In genomic region chr4:149890551-149890950, GRCm38 (mm10) we compare ENCODE assay signal across 8 mouse cellular contexts.
DNase-seq lines count a peak whose midpoint lies in the region; ATAC-seq and TF ChIP-seq lines count a peak whose summit lies in the region.

No protein-coding gene starts in this region.

- WGBS in liver, adult 2 months = 75% methylated on average over 8 of the region's 8 CpGs
- WGBS in liver, embryonic 11.5 days = 68% methylated on average over 8 of the region's 8 CpGs
- WGBS in hindbrain, embryonic 15.5 days = 59% methylated on average over 8 of the region's 8 CpGs
- WGBS in lung, embryonic 16.5 days = 24% methylated on average over 8 of the region's 8 CpGs
- 82% methylated on average over 8 of the region's 8 CpGs for WGBS in midbrain, embryonic 16.5 days
- WGBS in forebrain, embryonic 14.5 days = 75% methylated on average over 8 of the region's 8 CpGs

- no peak for TF ChIP-seq POLR2A in liver, adult 2 months (IDR thresholded peaks at IDR 0.05; ENCODE audit: extremely low read depth, insufficient read depth, low read length)

- no peak for DNase-seq in liver, adult 2 months (ENCODE audit: extremely low read depth, low read depth, low spot score)
- no peak for DNase-seq in liver, embryonic 11.5 days (ENCODE audit: low spot score)
- peak; percentile 69 for DNase-seq in gastrocnemius, adult 18-20 months (ENCODE audit: low spot score)
- no peak for DNase-seq in cerebellum, adult 11 months
- no peak for DNase-seq in forebrain, embryonic 14.5 days (ENCODE audit: low spot score)

- ATAC-seq in liver, embryonic 11.5 days (replicated peaks; ENCODE audit: low FRiP score) = no peak
- ATAC-seq in hindbrain, embryonic 15.5 days (ENCODE audit: low FRiP score, low read depth) = no peak
- peak; percentile 45 for ATAC-seq in lung, embryonic 16.5 days (ENCODE audit: low read depth)
- no peak for ATAC-seq in midbrain, embryonic 16.5 days
- no peak for ATAC-seq in forebrain, embryonic 14.5 days

- no peaks in the 10 kb centered on the region for H3K79me2 ChIP-seq in liver, adult 2 months (ENCODE audit: control insufficient read depth, insufficient read depth, low read length)

- H3K4me3 ChIP-seq in liver, adult 2 months (ENCODE audit: insufficient read depth, low read depth, low read length) = no peak overlapping the region
- no peak overlapping the region for H3K4me3 ChIP-seq in liver, embryonic 11.5 days (ENCODE audit: low read depth, low read length)
- H3K4me3 ChIP-seq in hindbrain, embryonic 15.5 days = no peak overlapping the region
- H3K4me3 ChIP-seq in lung, embryonic 16.5 days (ENCODE audit: low read length) = no peak overlapping the region
- H3K4me3 ChIP-seq in midbrain, embryonic 16.5 days (ENCODE audit: low read depth, low read length) = no peak overlapping the region
- H3K4me3 ChIP-seq in forebrain, embryonic 14.5 days (ENCODE audit: low read depth, low read length) = no peak overlapping the region

- no peak overlapping the region for H3K9ac ChIP-seq in liver, adult 2 months (ENCODE audit: low read depth, low read length)
- no peak overlapping the region for H3K9ac ChIP-seq in liver, embryonic 11.5 days (ENCODE audit: low read depth, low read length)
- H3K9ac ChIP-seq in hindbrain, embryonic 15.5 days = no peak overlapping the region
- 0 out of 2 replicates have a peak overlapping the region, but pooled peaks have one; percentile 38 for H3K9ac ChIP-seq in lung, embryonic 16.5 days (ENCODE audit: low read length)
- no peak overlapping the region for H3K9ac ChIP-seq in midbrain, embryonic 16.5 days (ENCODE audit: low read depth, low read length)
- no peak overlapping the region for H3K9ac ChIP-seq in forebrain, embryonic 14.5 days (ENCODE audit: low read length)

- H3K4me1 ChIP-seq in liver, adult 2 months (ENCODE audit: control insufficient read depth, insufficient read depth, low read length) = peaks cover 3% of the 10 kb centered on the region; the same call in 1 of the 2 replicates
- no peaks in the 10 kb centered on the region; the same call in 1 of the 2 replicates for H3K4me1 ChIP-seq in liver, embryonic 11.5 days (replicated peaks; ENCODE audit: control insufficient read depth, insufficient read depth, low read length)
- peaks cover 37% of the 10 kb centered on the region for H3K4me1 ChIP-seq in hindbrain, embryonic 15.5 days (replicated peaks)
- peaks cover 36% of the 10 kb centered on the region for H3K4me1 ChIP-seq in lung, embryonic 16.5 days (replicated peaks; ENCODE audit: control insufficient read depth, insufficient read depth, low read length)
- H3K4me1 ChIP-seq in midbrain, embryonic 16.5 days (ENCODE audit: control insufficient read depth, insufficient read depth, low read length) = peaks cover 3% of the 10 kb centered on the region; the same call in 1 of the 2 replicates
- H3K4me1 ChIP-seq in forebrain, embryonic 14.5 days (ENCODE audit: control insufficient read depth, insufficient read depth, low read length) = peaks cover 12% of the 10 kb centered on the region

- H3K27me3 ChIP-seq in liver, adult 2 months (ENCODE audit: control insufficient read depth, insufficient read depth, low read length) = no peaks in the 10 kb centered on the region
- H3K27me3 ChIP-seq in liver, embryonic 11.5 days (replicated peaks; ENCODE audit: control insufficient read depth, insufficient read depth, low read length) = peaks cover 5% of the 10 kb centered on the region; the same call in 1 of the 2 replicates
- no peaks in the 10 kb centered on the region for H3K27me3 ChIP-seq in hindbrain, embryonic 15.5 days
- no peaks in the 10 kb centered on the region for H3K27me3 ChIP-seq in lung, embryonic 16.5 days (ENCODE audit: control insufficient read depth, insufficient read depth, low read depth, low read length)
- no peaks in the 10 kb centered on the region for H3K27me3 ChIP-seq in midbrain, embryonic 16.5 days (ENCODE audit: control insufficient read depth, insufficient read depth, low read depth, low read length)
- no peaks in the 10 kb centered on the region for H3K27me3 ChIP-seq in forebrain, embryonic 14.5 days (replicated peaks; ENCODE audit: control insufficient read depth, insufficient read depth, low read length)

- H3K27ac ChIP-seq in liver, adult 2 months (replicated peaks; ENCODE audit: insufficient read depth, low read depth, low read length) = peak overlapping the region; percentile 24
- H3K27ac ChIP-seq in liver, embryonic 11.5 days (ENCODE audit: low read depth, low read length) = no peak overlapping the region
- H3K27ac ChIP-seq in hindbrain, embryonic 15.5 days (replicated peaks) = 0 out of 2 replicates have a peak overlapping the region, but pooled peaks have one; percentile 55
- H3K27ac ChIP-seq in lung, embryonic 16.5 days (ENCODE audit: low read length) = peak overlapping the region; percentile 95
- H3K27ac ChIP-seq in midbrain, embryonic 16.5 days (ENCODE audit: low read length) = no peak overlapping the region
- H3K27ac ChIP-seq in forebrain, embryonic 14.5 days (ENCODE audit: low read depth, low read length) = no peak overlapping the region

- H3K36me3 ChIP-seq in liver, adult 2 months (ENCODE audit: control insufficient read depth, insufficient read depth, low read length) = no peaks in the 10 kb centered on the region
- no peaks in the 10 kb centered on the region for H3K36me3 ChIP-seq in liver, embryonic 11.5 days (ENCODE audit: control insufficient read depth, insufficient read depth, low read length)
- no peaks in the 10 kb centered on the region for H3K36me3 ChIP-seq in hindbrain, embryonic 15.5 days
- H3K36me3 ChIP-seq in lung, embryonic 16.5 days (ENCODE audit: control insufficient read depth, insufficient read depth, low read length) = no peaks in the 10 kb centered on the region
- no peaks in the 10 kb centered on the region for H3K36me3 ChIP-seq in midbrain, embryonic 16.5 days (ENCODE audit: control insufficient read depth, insufficient read depth, low read length)
- H3K36me3 ChIP-seq in forebrain, embryonic 14.5 days (ENCODE audit: control insufficient read depth, insufficient read depth, low read length) = no peaks in the 10 kb centered on the region

- H3K4me2 ChIP-seq in liver, embryonic 11.5 days = no peak overlapping the region
- no peak overlapping the region for H3K4me2 ChIP-seq in hindbrain, embryonic 15.5 days
- peak overlapping the region; percentile 35; the same call in 1 of the 2 replicates for H3K4me2 ChIP-seq in lung, embryonic 16.5 days (ENCODE audit: low read depth, low read length)
- no peak overlapping the region for H3K4me2 ChIP-seq in midbrain, embryonic 16.5 days (ENCODE audit: low read length)
- no peak overlapping the region for H3K4me2 ChIP-seq in forebrain, embryonic 14.5 days (ENCODE audit: low read length)

- no peak for TF ChIP-seq CTCF in liver, adult 2 months (IDR thresholded peaks at IDR 0.05; ENCODE audit: low read depth, low read length)

- no peaks in the 10 kb centered on the region for H3K9me3 ChIP-seq in liver, embryonic 11.5 days (ENCODE audit: control insufficient read depth, low read length)
- no peaks in the 10 kb centered on the region for H3K9me3 ChIP-seq in hindbrain, embryonic 15.5 days
- no peaks in the 10 kb centered on the region for H3K9me3 ChIP-seq in lung, embryonic 16.5 days (ENCODE audit: control insufficient read depth, low read length)
- no peaks in the 10 kb centered on the region for H3K9me3 ChIP-seq in midbrain, embryonic 16.5 days (replicated peaks; ENCODE audit: control insufficient read depth, low read length, poor library complexity, severe bottlenecking)
- H3K9me3 ChIP-seq in forebrain, embryonic 14.5 days (replicated peaks; ENCODE audit: control insufficient read depth, low read length) = no peaks in the 10 kb centered on the region

Comparison
In these comparisons a context has a peak if more than half of its experiments do, and no peak if none do; other contexts are left out.
1. H3K27ac ChIP-seq: peak in liver, adult 2 months (single experiment), hindbrain, embryonic 15.5 days (single experiment) and lung, embryonic 16.5 days (single experiment); none in liver, embryonic 11.5 days (single experiment), midbrain, embryonic 16.5 days (single experiment) and forebrain, embryonic 14.5 days (single experiment).